Mouse (Mus musculus) fat pad, adult 2 months (tissue): ENCODE data around the gene Ube2h.
"Not testable (repeated sequence)": the region's sequence is repeated elsewhere in the genome, so short reads cannot be mapped to it uniquely, and the experiment has no call there.

ENCODE experiments used
- DNase-seq: peaks from one replicate; pipeline ENCODE4 v3.0.0-alpha.2; 2011; ENCODE audit warnings: low read depth, low spot score; ENCODE audit errors: extremely low read depth

The Ube2h gene

DNA sequence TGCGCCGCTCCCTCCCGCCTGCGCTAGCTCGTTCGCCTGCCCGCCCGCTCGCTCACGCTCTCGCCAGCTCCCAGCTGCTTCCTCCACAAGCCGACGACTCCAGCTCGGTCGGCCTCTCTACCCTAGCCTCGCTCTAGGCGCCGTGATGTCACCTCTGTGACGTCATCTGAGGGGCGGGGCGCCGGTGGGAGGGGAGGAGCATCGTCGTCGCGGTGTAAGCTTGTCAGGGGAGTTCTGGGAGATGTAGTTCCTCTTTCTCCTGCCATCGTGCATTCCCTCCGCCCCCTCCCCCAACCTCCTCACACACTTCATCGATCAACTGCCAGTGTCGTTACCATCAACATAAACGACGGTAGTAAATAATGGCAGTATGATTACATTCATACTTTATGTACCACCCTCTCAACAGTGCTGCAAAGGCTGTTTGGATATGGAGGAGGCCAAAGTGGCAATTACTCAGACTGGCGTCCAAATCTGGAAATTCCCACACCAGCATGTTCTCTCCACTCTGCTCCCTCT is at the start of gene Ube2h:
TSS of gene Ube2h (minus strand) at position 141 of the 519 bp plus-strand sequence.
- no peak for DNase-seq

DNA sequence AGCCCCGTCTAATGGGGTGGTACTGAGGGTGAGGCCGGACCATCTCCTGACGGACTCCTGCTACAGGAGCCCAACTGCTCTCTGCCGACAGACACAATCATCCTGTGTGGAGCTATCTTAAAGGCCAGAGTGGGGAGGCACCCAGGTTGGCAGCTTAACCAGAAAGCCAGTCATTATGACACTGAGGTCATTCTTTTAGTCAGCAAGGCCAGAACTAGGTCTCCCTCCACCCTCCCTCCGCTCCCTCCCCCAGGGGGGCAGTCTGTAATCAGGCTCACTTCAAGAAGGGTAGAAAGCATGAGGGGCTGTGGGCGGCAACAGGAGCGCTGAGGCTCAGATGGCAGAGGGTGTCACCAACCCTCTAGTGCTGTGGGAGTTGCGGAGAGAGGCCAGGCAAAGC is 49.3 kb upstream of the Ube2h start:
- DNase-seq, result no peak

DNA sequence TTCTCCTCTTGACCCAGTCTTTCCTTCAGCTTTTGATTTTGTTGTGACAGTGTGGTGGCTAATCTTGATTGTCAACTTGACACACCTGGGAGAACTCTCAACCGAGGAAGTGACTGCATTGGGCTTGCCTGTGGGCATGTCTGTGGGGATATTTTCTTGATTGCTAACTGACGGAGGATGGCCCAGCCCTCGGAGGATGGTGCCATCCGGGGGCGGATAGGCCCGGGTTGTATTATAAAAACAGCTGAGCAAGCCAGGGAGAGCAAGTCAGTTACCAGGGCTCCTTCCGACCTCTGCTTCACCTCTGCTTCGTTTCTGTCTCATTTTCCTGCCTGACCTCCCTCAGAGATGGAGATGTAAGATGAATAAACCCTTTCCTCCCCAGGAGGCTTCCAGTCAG is 48.4 kb upstream of the Ube2h start:
- no peak for DNase-seq

DNA sequence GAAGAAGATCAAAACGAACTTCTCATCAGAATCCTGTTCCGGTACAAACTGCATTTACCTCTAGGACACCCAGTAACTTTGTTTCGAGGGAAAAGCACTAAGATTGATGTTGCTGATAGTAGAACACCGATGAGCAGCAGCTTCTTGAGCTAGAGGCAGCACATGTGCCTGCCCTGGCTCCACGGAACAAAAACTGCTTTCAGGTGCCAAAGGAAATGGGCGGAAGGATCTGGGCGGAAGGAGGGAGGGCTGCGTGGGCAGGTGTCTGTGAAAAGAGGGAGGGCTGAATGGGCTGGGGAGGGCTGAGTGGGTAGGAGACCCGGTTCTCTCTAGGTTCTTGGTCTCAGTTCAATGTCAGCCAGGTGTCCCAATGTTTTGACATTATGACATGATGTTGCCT is 47.0 kb upstream of the Ube2h start:
- DNase-seq, result peak; percentile 81

DNA sequence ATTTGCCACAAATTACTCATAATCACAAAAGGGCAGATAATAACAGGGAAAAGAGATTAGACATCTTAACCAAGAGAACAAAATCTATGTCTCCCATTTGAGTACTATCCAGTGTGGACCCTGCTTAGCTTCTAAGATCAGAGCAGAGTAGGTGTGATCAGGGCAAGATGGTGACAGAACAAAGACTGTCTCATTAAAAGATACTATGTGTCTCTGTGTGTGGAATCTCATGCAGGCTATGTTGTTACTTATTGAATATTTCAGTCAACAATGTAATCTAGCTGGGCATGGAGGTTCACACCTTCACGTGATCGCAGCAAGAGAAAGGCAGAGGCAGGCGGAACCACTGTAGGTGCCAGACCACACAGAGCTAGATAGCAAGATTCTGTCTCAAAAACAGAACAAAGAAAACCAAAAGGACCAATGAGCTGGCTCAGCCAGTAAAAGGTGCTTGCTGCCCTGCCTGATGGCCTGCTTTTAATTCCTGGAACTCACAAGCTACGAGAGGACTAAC is 43.0 kb upstream of the Ube2h start:
- no peak for DNase-seq

DNA sequence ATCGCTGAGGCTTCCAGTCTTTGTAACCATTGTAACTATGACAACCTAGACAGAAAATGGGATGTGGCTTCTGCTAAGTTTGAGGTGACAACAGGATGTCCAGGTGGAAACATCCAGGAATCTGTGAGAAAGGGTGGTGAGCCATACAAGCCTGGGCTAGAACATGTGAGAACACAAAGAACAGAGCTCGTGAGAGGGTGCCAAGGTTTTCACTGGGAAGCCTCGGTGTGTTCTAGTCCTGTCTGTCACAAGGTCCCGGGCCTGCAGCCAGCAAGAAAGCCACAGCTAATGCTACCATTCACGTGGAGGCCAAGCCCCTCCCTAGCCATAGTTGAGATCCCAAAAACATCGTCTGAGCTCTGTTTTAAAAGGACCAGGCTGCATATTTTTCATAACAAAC is 42.4 kb upstream of the Ube2h start:
- peak; percentile 89 for DNase-seq

DNA sequence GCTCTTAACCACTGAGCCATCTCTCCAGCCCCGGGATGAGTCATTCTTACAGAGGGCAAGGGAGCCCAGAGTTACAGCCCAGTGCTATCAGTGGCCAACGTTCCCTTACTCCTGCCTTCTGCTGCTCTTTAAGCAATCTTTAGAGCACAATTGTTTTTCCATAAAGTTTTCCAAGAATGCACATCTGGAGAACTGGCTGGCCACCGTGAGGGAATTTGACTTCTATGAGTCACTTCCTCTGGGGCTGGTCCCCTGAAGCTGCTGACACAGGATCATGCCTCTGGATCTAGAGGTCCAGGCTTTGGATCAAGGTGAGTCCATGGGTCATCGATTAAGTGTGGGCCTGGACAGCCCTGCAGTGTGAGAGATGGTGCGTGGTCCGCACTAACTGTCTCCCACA is 39.7 kb upstream of the Ube2h start:
- DNase-seq, result no peak

DNA sequence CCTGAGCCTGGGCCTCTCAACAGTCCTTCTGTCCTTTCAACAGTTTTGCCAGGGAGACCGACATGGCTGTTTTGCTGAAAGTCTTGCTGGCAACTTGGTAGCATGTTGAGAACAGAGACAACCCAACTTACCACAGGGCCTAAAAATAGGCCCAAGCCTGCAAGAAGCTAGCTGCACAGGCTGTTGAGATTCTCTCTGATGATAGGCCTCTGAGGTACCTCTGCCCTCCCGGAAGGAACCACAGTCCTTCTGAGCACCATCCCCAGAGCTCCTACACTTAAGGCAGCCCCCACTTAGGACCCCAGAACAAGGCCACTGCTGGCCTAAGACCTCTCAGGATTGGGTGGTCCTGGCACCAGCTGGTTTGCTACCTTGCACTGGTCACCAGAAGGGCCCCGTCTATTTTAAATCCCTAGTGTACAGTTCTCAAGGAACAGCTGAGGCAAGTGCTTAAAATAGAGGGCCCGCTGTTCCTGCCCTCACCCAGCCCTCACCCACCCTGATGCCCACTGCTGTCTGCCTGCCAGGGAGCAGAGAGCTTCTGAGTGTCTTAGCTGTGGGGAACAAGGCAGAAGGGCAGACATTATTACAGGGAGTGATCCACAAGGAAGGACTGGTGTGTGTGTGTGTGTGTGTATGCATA is 36.0 kb upstream of the Ube2h start:
- no peak for DNase-seq

DNA sequence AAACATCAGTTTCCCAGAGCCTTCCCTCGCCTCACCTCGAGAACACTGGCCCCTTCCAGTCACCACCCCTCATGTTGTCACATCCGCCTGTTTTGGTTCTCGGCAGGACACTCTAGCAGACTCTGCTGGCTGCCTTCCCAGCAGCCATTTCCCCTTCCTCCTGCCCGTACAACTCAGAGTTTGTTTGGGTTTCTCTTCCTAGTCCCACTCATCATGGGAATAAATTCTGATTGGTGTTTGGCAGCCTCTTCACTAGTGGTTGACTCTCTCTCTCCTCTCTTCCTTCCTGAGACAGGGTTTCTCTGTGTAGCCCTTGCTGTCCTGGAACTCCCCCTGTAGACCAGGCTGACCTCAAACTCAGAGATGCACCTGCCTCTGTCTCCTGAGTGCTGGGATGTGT is 32.6 kb upstream of the Ube2h start:
- no peak for DNase-seq

DNA sequence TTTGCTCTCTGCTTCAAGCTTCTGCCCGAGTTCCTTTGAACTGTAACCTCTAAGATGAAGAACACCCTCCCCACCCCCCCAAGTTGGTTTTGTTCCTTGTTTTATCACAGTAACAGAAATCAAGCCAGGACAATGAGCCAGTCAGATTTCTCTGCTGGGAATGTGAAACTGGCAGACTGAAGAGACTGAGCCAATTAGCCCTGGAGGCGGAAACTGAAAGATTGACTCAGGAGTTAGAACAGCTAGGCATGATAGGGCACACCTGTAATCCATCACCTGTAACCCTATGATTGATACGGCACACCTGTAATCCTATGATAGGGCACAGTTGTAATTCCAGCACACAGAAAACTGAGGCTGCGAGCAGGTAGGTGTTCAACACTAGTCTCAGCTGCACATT is 27.9 kb upstream of the Ube2h start:
- peak; percentile 84 for DNase-seq

DNA sequence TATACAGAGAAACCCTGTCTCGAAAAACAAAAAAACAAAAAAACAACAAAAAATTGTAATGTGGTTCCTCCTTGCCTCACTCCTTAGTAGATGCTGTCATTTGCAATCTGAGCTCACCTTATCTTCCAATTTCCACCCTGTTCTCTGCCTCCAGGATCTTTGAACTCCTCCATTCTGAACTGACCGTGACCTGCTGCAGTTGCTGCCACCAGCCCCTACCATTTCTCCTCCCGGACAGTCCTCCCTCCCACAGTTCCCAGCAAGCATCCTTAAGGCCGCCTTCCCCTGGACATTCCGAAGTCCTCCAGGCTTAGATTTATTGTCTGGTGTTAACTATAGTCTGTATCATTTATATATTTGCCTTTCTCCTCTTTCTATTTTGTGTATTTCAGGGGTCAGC is 26.4 kb upstream of the Ube2h start:
- no peak for DNase-seq

DNA sequence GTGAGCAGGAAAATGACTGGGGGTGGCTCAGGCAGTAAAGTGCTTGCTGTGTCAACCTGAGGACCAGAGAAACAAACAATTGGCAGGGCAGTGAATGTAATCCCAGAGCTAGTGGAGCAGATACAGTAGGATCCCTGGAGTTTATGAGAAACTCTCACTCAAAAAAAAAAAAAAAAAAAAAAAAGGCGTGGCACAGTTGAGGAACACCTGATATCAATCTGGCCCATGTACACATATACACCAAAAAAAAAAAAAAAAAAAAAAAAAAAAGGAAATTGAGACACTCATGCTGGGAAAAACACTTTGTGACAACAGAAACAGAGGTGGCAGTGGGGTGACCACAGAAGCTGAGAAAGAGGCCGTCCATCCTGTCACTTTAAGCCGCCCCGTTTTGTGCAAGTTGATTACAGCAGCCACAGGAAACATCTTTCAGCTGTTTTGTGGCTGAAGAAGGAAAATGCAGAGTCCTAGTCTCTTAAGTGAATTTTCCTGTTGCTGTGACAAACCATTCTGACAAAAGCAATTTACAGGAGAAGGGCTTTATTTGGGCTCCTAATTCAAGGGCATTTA is 21.7 kb upstream of the Ube2h start:
- no peak for DNase-seq

DNA sequence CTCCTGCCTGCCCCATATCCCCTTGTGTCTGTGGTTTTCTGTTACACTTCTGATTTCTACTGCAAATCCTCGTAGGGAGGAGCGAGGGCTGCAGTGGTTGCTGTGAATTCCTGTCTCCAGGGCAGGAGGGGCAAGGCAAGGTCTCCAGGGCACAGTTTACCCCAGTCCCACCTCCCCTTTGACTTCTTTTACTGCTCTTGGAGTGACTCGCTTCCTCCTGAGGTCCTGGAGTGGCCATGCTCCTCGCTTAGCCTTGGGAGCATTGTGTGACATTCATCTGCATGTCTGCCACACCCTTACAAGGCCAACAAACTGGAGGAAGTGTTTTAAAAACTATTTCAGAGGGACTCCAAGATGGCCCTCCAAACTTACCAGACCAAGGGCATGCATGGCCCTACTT is 16.7 kb upstream of the Ube2h start:
- DNase-seq, result no peak

DNA sequence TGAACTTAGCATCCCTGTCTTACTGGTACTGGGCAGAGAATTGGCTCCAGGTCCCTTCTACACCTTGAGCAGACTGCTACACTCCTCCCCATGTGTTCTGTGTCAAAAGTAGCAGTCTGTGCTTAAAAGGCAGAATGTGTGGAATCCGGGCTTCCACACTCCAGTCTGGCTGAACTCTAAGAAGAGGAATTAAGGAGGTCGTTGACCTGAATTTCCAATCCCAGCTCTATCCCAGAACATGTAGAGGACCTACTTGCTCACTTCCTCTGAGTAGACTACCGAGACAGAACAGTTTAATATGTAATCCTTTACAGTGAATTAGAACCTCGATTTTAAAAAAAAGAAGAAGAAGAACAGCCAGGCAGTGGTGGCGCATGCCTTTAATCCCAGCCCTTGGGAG is 14.9 kb upstream of the Ube2h start:
- no peak for DNase-seq

DNA sequence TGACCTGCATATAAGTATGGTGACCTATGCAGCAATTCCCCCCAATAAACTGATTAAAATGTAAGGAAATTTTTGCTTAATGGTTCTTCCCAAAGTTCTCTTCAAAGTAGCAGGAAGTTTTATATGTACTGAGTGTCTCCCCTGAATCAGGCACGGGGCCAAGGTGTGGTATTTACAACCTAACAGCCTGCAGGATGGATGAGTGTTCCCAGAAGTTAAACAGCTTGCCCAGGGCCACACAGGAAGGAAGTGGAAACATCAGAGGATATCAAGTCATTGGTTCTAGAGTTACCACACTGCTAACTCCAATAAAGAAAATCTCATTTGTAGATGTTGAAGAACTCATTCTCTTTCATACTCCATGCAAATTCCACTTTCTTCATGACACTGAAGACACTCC is 7.7 kb upstream of the Ube2h start:
- DNase-seq, result no peak

DNA sequence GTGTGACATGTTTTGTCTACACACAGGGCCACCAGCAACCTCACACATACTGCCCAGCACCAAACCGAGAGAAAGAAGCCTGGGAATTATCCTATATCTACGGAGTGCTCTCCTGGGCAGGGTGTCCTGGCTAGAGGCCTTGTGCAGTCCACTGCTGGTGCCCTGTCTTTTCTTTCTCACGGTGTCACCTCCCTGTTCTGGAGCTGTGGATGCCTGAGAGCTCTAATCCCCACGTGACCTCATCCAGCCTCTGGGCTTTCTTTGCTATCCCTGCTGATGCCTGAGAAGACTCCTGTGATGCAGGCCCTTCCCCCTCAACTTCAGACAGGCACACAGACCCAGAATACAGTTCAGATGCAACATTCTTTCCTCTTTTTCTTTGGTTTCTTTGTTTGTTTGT is 4.4 kb upstream of the Ube2h start:
- no peak for DNase-seq

DNA sequence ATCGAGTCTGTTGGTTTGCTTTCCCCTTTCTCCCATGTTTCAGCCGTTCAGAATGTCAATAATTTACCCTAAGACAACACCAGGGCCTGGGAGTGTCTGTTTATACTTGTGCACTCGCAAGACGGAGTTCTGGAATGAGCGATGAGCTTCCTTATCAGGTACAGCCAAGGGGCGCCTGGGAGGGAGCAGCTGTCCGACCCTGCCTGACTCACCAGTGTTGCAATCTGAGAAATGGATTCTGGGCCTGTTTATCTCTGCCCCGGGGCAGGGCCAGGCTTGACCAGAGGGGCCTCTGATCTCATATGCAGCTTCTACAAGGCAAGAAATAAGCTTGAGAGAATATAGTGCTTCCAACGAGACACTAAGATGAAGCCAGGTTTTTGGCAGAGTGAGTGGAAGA is 3.4 kb upstream of the Ube2h start:
- DNase-seq, result no peak

DNA sequence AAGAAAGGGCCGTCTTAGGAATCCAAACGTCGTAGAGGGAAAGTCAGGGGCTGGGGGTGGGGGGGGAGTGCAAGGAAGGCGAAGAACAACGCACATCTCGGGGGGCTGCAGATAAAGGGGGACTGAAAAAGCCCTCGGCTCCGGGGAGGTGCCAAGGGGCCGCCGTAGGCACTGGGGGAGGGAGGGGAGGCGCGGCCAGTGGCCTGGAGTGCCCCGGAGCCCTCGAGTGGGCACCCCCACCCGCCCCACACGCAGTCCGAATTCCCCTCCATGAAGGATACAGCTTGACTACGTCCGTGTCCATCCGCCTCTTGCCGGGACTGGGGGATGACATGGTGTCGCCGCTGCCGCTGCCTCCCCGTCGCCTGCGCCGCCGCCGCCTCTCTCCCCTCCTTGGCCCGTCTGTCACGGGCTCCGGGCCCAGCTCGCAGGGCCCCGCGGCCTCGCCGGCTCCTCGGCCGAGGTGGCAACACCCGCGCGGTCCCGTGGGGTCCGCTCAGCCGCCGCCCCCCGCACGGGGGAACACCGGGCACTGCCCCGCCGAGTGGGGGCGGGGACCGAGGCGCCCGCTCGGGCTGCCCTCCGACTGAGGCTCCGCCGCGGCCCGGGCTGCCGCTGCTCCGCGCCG is 454 bp downstream of the Ube2h start:
- DNase-seq, result not testable (repeated sequence)

DNA sequence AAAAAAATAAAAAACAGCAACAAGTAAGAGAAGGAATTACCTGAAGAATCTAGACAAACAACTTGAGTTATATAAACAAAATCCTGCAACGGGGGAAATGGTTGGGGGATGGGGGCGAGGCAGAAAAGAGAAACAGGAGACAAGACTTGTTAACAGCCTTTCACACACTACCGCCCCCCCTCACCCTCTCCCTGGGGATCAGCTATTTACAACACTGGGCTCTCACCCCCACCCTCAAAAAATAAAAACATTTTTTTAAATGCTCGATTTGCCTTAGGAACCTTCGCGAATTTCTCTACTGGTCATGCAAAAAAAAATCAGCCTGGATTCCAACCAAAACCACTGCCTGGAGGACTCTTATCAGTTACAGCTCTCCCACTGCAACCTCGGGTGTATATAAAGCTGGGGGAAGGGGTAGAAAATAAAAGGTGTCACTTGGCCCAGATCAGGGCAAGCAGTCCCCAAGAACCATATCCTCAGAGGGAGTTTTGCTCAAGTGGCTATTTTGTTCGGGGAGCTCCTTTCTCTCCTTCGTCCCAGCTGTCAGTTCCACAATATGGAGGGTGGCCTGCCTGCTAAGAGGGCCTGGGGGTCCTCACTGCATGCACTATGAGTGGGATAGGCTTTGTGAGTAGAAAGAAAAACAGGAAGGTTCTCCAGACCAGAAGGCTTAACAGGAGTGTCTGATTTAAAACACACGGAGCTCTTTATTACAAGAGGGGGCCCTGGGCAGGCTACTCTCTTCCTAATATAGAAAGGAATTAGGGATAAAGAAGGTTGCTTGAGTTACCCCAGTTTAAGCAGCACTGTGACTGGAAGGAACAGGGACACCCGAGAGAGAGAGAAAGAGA is 1.3 kb downstream of the Ube2h start:
- DNase-seq, result no peak

DNA sequence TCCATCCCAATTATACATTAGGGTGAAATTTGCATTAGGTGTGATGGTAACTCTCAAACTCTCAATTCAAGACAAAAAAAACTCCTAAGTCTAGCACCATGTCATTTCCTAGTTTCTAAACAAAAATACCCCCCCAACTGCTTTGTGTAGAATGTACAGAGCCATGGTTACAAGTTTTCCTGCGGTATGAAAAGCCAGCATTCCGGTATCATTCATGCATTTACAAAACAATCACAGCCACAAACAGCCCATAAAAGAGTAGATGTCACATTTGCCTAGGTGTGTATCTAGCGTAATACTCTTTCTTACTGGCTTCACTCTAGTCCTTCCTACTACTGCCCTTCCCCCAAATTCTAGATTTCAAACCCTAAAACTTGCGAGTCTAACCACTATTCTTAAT is 2.2 kb downstream of the Ube2h start:
- no peak for DNase-seq

DNA sequence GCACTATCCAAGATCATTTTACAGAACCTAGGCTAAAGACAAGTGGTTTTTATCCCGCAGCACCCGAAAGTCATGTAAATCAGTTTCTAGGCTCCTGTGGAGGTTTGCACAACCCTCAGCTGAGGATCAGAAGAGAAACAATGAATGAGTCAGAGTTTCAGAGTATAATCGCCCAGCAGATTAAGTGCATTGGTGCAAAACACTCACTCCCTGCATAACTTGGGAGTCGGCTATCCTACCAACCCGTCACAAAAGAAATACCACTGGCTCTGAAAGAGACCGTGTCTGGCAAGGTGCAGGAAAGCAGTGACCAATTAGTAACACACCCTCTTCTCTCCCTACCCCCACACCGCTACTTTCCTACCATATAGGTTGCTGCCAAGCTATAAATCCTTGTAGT is 3.4 kb downstream of the Ube2h start:
- no peak for DNase-seq
